In the genomic region with DNA sequence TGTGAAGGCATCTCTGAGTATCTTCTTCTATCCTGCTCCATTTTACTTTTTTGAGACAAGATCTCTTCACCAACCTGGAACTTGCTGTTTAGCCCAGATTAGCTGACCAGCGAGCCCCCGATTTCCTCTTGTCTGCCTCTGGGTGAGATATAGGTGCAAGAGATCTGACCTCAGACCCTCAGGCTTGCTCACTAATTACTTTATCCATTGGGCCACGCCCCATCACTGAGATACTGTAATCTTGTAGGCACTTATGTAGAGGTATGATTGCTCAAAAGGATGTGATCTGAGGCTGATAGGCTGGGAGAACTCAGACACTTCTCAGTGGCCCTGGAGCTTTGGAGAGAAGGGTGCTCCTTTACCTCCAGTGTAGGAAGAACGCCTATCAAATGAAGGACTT, we compare ENCODE assay signal across 25 mouse cellular contexts. TPM values are rescaled to one million over a fixed set of nuclear protein-coding genes. Genes with fewer than 3 reads are reported as not detected.
DNase-seq lines count a peak whose midpoint lies in the region; ATAC-seq lines count a peak whose summit lies in the region.
"Had no signal": no experiment of that assay in that cellular context is flagged by ENCODE, and none has a peak within 500 bp of the region (broad histone marks: within the 10 kb centered on the region; RNA-seq: fewer than 3 reads in every experiment).

No protein-coding gene starts in this region.

- H3K36me3 ChIP-seq in midbrain, embryonic 11.5 days (ENCODE audit: control insufficient read depth, insufficient read depth, low read length), result no peaks in the 10 kb centered on the region
- no peaks in the 10 kb centered on the region for H3K36me3 ChIP-seq in midbrain, embryonic 16.5 days (ENCODE audit: control insufficient read depth, insufficient read depth, low read length)
- H3K36me3 ChIP-seq in kidney, embryonic 15.5 days, result no peaks in the 10 kb centered on the region
- H3K36me3 ChIP-seq: embryonic facial prominence, embryonic 13.5 days; embryonic facial prominence, embryonic 15.5 days; forebrain, embryonic 10.5 days; forebrain, embryonic 12.5 days had no signal

- H3K27ac ChIP-seq in midbrain, embryonic 11.5 days (ENCODE audit: low read depth, low read length), result no peak overlapping the region
- no peak overlapping the region for H3K27ac ChIP-seq in midbrain, embryonic 16.5 days (ENCODE audit: low read length)
- H3K27ac ChIP-seq in kidney, embryonic 15.5 days, result no peak overlapping the region
- H3K27ac ChIP-seq: embryonic facial prominence, embryonic 13.5 days; embryonic facial prominence, embryonic 15.5 days; forebrain, embryonic 10.5 days; forebrain, embryonic 12.5 days had no signal

- no peak overlapping the region for H3K4me2 ChIP-seq in midbrain, embryonic 11.5 days
- no peak overlapping the region for H3K4me2 ChIP-seq in midbrain, embryonic 16.5 days (ENCODE audit: low read length)
- no peak overlapping the region for H3K4me2 ChIP-seq in kidney, embryonic 15.5 days
- H3K4me2 ChIP-seq: embryonic facial prominence, embryonic 13.5 days; embryonic facial prominence, embryonic 15.5 days; forebrain, embryonic 12.5 days had no signal

- no peaks in the 10 kb centered on the region for H3K4me1 ChIP-seq in midbrain, embryonic 11.5 days (ENCODE audit: control insufficient read depth, insufficient read depth, low read length)
- H3K4me1 ChIP-seq in midbrain, embryonic 16.5 days (ENCODE audit: control insufficient read depth, insufficient read depth, low read length), result no peaks in the 10 kb centered on the region
- H3K4me1 ChIP-seq in kidney, embryonic 15.5 days, result peaks cover 23% of the 10 kb centered on the region
- H3K4me1 ChIP-seq: forebrain, embryonic 10.5 days; forebrain, embryonic 12.5 days had no signal

- no peak overlapping the region for H3K9ac ChIP-seq in midbrain, embryonic 11.5 days (ENCODE audit: low read length)
- H3K9ac ChIP-seq in midbrain, embryonic 16.5 days (ENCODE audit: low read depth, low read length), result no peak overlapping the region
- H3K9ac ChIP-seq in kidney, embryonic 15.5 days, result no peak overlapping the region
- H3K9ac ChIP-seq: embryonic facial prominence, embryonic 13.5 days; embryonic facial prominence, embryonic 15.5 days; forebrain, embryonic 12.5 days had no signal

- peak; percentile 40 for DNase-seq in heart, adult 11 months
- DNase-seq in heart, adult 8-10 months (ENCODE audit: low spot score), result no peak
- DNase-seq in midbrain, embryonic 11.5 days (ENCODE audit: low spot score, missing footprints), result peak; percentile 45
- DNase-seq in thymus, postnatal 14 days, result no peak
- DNase-seq: adrenal gland, adult 8-10 months; adrenal gland, postnatal 14 days; adrenal gland, postnatal 36 days; cerebellum, adult 11-12 months; cerebellum, adult 2 months; cerebellum, adult 9-10 months; cerebellum, postnatal 10 days; cerebellum, postnatal 25 days had no signal

- no peaks in the 10 kb centered on the region for H3K27me3 ChIP-seq in midbrain, embryonic 11.5 days (ENCODE audit: control insufficient read depth, insufficient read depth, low read length)
- H3K27me3 ChIP-seq in midbrain, embryonic 16.5 days (ENCODE audit: control insufficient read depth, insufficient read depth, low read depth, low read length), result no peaks in the 10 kb centered on the region
- no peaks in the 10 kb centered on the region for H3K27me3 ChIP-seq in kidney, embryonic 15.5 days
- H3K27me3 ChIP-seq: embryonic facial prominence, embryonic 13.5 days; embryonic facial prominence, embryonic 15.5 days; forebrain, embryonic 12.5 days; Patski had no signal

- ATAC-seq in midbrain, embryonic 11.5 days (ENCODE audit: low FRiP score), result no peak
- ATAC-seq in midbrain, embryonic 16.5 days, result no peak
- peak; percentile 34 for ATAC-seq in granulocyte monocyte progenitor cell, adult 5-6 weeks (replicated peaks; ENCODE audit: poor library complexity, severe bottlenecking)
- ATAC-seq in kidney, embryonic 15.5 days (replicated peaks; ENCODE audit: low FRiP score), result no peak
- ATAC-seq: activated CD4-positive, CD25-positive, alpha-beta regulatory T cell, adult 4 months; forebrain, embryonic 14.5 days; forebrain, embryonic 16.5 days; Patski had no signal

- WGBS in midbrain, embryonic 11.5 days, result 88% methylated on average over 4 of the region's 4 CpGs
- 91% methylated on average over 4 of the region's 4 CpGs for WGBS in midbrain, embryonic 16.5 days
- 84% methylated on average over 4 of the region's 4 CpGs for WGBS in kidney, embryonic 15.5 days

- H3K4me3 ChIP-seq in midbrain, embryonic 11.5 days (ENCODE audit: low read depth, low read length), result no peak overlapping the region
- H3K4me3 ChIP-seq in midbrain, embryonic 16.5 days (ENCODE audit: low read depth, low read length), result no peak overlapping the region
- H3K4me3 ChIP-seq in kidney, embryonic 15.5 days (replicated peaks), result no peak overlapping the region
- H3K4me3 ChIP-seq: embryonic facial prominence, embryonic 13.5 days; embryonic facial prominence, embryonic 15.5 days; erythroblast, embryonic 14.5 days; forebrain, embryonic 10.5 days; forebrain, embryonic 12.5 days had no signal

- H3K9me3 ChIP-seq in midbrain, embryonic 11.5 days (ENCODE audit: control insufficient read depth, low read length), result no peaks in the 10 kb centered on the region
- H3K9me3 ChIP-seq in midbrain, embryonic 16.5 days (replicated peaks; ENCODE audit: control insufficient read depth, low read length, poor library complexity, severe bottlenecking), result no peaks in the 10 kb centered on the region
- no peaks in the 10 kb centered on the region for H3K9me3 ChIP-seq in kidney, embryonic 15.5 days (replicated peaks)
- H3K9me3 ChIP-seq: embryonic facial prominence, embryonic 13.5 days; embryonic facial prominence, embryonic 15.5 days; forebrain, embryonic 10.5 days; forebrain, embryonic 12.5 days had no signal

RNA-seq across cellular contexts. Expression of a gene that starts 30.5 kb away (rescaled TPM):
- total RNA-seq in heart, adult 8-10 months (2022), result 100 to 1,000 TPM; 126 to 144 (median 133) TPM
- 68.9 and 69.5 TPM in 2 replicates for polyA plus RNA-seq in midbrain, embryonic 11.5 days (2014; fragmentation: Nextera tagmentation; extraction: Ambion mirVana)
- 130 and 136 TPM in 2 replicates for polyA plus RNA-seq in midbrain, embryonic 16.5 days (2015; fragmentation: Nextera tagmentation; extraction: Ambion mirVana)
- 96.7 and 119 TPM in 2 replicates for total RNA-seq in granulocyte monocyte progenitor cell, adult 5-6 weeks (2014; fragmentation: Nextera tagmentation)
- 78.5 and 90.6 TPM in 2 replicates for total RNA-seq in granulocyte monocyte progenitor cell, adult 5-6 weeks (2017)
- polyA plus RNA-seq in kidney, embryonic 15.5 days (2015; fragmentation: Nextera tagmentation; extraction: Ambion mirVana), result 75.1 and 84.1 TPM in 2 replicates

RNA-seq across cellular contexts. Expression of a gene that starts 46.0 kb away (rescaled TPM):
- under 1 TPM; 0.11 to 0.17 (median 0.14) TPM for total RNA-seq in heart, adult 8-10 months (2022)
- 0.14 TPM in 1 of 2 replicates, not detected in the other for polyA plus RNA-seq in midbrain, embryonic 11.5 days (2014; fragmentation: Nextera tagmentation; extraction: Ambion mirVana)
- 0.09 TPM in 1 of 2 replicates, not detected in the other for polyA plus RNA-seq in midbrain, embryonic 16.5 days (2015; fragmentation: Nextera tagmentation; extraction: Ambion mirVana)
- not detected in 2 replicates for total RNA-seq in granulocyte monocyte progenitor cell, adult 5-6 weeks (2014; fragmentation: Nextera tagmentation)
- not detected in 2 replicates for total RNA-seq in granulocyte monocyte progenitor cell, adult 5-6 weeks (2017)
- not detected in 2 replicates for polyA plus RNA-seq in kidney, embryonic 15.5 days (2015; fragmentation: Nextera tagmentation; extraction: Ambion mirVana)
- total RNA-seq: adrenal gland, postnatal 14 days had no signal
- polyA plus RNA-seq: cerebellum, adult 2 months; embryonic facial prominence, embryonic 11.5 days; embryonic facial prominence, embryonic 13.5 days; erythroblast, embryonic 14.5 days; forebrain, embryonic 10.5 days; forebrain, embryonic 12.5 days; forebrain, embryonic 16.5 days; Patski had no signal

Comparison
In these comparisons a context has a peak if more than half of its experiments do, and no peak if none do; other contexts are left out.
1. DNase-seq: peak in heart, adult 11 months (single experiment) and midbrain, embryonic 11.5 days (single experiment); none in heart, adult 8-10 months (single experiment) and thymus, postnatal 14 days (single experiment).